Mouse (Mus musculus) cerebellum, postnatal 36 days (tissue): ENCODE results near the gene Zfp57.
"Not testable (repeated sequence)": the region's sequence is repeated elsewhere in the genome, so short reads cannot be mapped to it uniquely, and the experiment has no call there.

ENCODE experiments used
- DNase-seq, 2 experiments: peaks; one replicate each; pipeline ENCODE4 v3.0.0; 2021 to 2022; ENCODE audit warnings: mixed read lengths in 2 of 2

The Zfp57 gene

DNA sequence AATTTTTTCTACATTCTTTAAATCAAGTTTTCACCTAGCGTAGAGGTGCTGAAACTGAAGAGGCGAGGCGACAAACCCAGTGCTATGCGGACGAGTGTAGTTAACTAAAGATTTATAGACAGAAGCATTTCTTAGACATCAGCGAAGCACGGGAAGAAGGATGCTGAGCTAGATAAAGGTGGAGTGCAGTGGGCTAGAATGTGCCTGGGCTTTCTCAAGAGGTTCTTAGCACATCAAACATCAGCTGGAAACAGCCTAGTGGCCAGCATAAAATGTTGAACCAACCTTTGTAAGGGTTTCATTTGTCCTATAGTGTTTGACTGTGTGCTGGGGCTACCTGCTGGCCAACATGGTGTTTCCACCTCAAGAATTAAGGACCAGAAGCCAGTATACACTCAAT, at the start of gene Zfp57:
Zfp57 (plus strand) TSS at position 301 of the 400 bp plus-strand sequence.
- DNase-seq = no peak

DNA sequence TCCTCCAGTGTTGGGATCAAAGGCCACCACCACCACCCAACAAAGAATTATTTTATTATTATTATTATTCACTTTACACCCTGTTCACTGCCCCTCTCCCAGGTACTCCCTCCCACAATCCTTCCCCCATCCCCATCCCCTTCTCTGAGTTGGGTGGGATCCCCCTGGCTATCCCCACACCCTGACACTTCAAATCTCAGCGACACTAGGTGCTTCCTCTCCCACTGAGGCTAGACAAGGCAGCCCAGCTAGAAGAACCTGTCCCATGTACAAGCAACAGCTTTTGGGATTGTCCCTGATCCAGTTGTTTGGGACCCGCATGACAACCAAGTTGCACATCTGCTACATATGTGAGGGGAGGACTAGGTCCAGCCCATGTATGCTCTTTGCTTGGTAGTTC, 48.3 kb upstream of the Zfp57 start:
- no peak for DNase-seq

DNA sequence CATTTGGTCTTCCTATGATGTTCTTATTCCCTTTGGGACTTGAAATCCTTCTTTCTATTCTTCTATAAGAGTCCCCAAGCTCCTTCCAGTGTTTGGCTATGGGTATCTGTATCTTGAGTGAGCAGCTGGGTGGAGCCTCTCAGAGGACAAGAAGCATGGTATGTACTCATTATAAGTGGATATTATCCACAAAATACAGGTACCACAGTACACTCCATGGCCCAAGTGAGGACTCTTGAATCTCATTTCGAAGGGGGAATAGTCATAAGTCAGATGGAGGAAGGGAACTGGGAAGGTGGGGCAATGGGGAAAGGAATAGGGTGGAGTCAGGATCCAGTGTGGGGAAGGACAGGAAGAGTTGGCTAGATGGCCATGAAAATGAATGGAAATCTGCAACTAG, 47.9 kb upstream of the Zfp57 start:
- no peak for DNase-seq

DNA sequence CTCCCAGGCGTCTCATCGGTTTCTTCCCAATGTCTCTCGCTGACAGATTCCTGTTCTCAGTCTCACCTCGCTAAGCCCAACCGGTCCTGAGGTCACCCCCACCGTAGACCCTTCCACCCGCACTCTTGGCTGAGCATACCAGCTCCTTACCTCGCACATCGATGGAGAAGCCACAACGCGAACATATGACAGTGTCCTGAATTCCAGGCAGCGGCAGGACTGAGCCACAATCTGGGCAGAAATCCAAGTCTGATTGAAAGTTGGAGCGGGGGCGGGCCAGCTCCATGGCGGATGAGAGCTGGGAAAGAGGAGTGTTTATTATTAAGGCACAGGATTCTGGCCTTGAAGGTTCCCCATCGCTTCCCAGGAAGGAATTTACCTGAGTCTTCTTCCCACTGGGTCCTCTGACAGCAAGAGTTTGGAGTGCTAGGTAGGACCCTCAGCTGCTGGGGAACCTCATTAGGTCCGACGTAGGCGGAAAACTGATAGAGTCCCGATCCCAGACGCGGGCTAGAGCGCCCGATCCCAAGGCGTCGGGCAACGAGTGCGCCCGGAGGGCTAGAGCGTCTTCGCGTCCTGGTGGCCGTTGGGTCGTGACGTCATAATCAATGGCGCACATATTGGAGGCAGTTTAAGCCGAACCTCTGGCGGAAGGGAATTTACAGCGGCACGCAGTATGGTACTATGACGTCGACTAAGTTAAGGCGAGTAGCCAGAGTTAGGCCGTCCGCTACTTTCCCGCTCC, 42.8 kb upstream of the Zfp57 start, which contains the start of the genes Znrd1 and Znrd1as:
Znrd1 (minus strand) TSS at position 561 of the 745 bp plus-strand sequence.
Znrd1as (plus strand) TSS at position 594 of the 745 bp plus-strand sequence.
- peak; percentile 93 to 94 for DNase-seq

DNA sequence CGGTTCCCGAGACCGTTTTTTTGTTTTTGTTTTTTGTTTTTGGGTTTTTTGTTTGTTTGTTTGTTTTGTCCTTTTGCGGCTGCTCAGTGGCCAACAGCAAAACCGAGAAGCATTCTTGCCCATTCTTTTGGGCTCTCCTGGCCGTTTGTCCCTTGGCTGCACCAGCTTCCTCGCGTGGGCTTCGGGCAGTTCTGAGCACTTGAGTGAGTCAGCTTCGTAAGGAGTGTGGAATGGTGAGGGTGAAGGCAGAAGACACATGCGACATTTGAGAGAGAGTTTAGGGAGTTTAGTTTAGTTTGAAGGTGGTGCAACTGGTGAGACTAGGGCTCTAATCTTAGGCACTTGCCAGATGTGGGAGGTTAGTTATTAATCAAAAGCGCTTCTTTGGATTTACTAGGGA, 42.1 kb upstream of the Zfp57 start:
- DNase-seq = peak in 1 of 2 experiments; percentile 6

DNA sequence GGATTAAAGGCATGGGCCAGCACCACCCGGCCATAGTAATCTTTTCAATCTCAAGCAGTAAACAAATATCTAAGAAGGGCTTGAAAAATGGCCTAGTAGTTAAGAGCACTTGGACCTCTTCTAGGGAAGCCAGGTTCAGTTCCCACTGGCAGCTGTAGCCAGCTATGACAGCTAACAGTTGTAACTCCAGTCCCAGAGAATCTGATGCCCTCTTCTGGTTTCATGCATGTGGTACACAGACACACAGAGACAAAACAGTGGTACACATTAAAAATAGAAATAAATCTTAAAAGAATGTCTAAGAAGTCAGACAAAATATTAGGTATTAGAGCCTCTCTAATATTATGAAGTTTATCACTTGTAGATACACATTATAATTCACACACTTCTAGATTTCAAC, 39.8 kb upstream of the Zfp57 start:
- DNase-seq = no peak

DNA sequence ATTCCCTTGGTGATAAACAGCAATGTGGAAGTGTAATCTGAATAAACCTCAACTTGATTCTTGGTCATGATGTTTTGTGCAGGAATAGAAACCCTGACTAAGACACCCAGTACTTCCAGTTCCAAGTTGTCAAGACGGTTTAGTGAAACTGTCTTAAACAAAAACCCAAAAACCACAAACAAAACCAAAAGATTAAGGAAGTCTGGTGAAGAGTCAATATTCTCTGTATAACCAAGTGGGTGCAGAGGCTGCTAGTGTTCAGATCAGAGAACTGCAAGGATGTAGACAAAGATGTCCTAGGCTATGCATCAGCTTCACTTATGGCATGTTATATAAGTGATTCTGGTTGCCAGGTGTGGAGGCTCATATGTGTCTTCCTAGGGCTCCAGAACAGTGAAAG, 34.1 kb upstream of the Zfp57 start:
- no peak for DNase-seq

DNA sequence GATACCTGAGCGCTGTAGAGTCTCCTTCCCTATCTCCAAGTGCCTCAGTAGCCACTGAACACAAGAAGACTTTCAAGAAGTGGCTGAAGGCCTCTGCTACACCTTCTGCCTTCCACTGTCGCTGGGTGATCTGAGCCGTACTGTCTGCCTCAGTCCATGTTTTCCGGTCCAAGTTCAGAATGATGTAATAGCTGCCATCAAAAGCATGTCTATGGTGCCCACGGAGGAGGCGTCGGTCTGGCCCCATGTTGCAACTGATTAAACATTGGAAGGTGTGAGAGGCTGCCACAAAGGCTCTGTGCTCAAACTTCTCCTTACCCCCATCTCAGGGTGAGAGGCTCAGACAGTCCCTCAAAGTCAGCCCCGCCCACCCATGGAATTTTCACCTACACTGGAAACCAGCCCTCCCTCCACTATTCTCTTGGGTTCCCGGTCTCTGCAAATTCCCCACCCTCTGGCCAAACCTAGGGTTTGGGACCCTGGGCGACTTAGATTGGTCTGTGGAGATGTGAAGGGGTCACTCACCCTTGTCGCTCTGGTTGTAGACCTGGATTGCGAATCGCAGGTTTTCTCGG, 30.6 kb upstream of the Zfp57 start:
- DNase-seq = no peak

DNA sequence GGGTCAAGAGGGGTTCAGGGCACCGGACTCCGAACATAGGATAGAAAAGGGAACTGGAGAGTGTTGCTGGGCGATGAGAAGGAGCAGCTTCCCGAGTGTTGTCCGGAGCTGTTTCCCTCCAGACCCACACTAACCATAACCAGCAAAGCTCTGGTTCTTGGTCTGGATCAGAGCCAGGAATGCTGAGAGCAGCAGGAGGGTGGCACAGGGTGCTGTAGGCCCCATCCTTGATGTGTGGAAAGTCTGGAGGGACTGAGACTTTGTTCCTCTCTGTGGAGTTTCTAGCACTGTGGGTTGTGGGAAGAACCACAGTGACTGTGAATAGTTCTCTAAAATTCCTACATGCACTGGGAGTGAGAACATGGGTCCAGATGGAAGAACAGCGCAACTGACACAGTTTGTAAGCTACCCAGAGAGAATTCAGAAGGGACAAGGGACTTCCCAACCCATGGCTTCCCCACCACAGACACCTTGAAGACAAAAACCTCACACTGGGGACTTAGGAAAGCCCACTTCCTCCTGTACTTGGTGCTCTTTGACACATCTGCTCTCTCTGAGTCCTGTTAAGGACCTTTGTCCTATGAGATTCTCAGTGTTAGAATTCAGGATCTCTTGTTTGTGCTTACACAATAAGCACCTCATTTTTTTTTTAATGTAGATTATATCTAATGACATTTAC, 29.7 kb upstream of the Zfp57 start:
- no peak for DNase-seq

DNA sequence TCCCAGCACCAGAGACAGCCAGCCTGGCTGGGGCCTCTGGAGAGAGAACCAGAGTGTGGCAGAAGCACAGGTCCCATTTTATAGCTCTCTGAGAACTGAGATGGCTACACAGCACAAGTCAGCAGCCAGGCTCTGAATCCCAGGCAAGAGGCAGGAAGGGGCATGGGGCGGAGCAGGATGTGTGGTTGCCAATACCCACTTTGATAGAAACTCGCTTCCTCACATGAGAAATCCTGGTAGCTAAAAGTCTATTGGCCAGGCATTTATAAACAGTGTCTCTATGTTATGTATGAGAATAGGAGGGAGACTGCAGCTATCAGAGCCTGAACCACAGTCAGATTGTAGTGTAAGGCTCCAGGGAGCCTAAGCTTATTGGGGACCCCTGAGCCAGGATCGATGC, 28.2 kb upstream of the Zfp57 start:
- no peak for DNase-seq

DNA sequence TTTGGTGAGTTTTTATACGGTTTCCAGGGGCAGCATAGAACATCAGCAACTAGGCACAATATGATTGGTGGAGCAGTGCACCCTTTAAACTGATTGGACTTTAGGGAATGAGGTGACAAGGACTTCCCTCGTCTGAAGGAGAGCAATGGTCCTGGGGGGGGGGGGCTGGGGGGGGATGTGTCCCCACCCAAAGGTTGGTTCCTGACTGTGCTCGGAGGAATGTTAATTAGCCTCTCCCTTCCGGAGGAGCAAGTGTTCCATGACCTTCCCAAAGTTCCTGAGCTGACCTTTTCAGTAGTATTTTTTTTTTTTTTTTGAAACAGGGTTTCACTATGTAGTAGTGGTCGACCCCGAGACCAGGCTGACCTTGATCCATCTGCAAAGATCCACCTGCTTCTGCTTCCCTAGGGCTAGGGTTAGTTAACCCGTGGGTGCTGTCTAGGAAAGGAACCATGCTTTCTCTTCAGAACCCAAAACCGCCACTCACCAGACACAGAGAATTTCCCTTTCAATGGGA, 27.6 kb upstream of the Zfp57 start:
- DNase-seq = no peak

DNA sequence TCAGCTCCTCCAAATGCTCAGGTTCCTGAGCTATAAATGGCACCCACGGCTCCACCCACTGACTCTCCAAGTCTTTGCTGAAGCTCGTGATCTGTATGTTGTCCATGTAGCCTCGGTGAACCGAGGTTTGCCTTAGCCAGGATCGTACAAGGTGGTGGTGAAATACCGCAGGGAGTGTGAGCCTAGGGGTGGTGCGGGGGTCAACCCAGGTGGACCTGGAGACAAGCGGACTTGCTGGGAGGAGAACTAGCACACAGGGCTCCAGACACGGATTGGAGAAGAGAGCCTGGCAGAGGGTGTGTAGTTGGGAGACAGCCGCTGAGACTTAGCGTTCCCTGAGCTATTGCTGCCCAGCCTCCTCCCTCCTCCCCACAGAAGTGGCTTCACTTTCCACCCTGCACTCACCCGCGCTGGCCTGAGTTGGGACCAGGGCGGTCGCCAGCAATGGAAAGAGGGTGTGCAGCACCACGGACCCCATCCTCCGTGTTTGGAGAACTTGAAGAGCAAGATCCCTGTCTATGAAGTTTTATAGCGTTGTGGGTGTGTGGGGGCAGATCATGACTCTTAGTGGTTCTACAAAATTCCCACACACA, 19.6 kb upstream of the Zfp57 start, which contains the start of gene 2410137M14Rik:
2410137M14Rik (minus strand) TSS at position 17 of the 593 bp plus-strand sequence.
- no peak for DNase-seq

DNA sequence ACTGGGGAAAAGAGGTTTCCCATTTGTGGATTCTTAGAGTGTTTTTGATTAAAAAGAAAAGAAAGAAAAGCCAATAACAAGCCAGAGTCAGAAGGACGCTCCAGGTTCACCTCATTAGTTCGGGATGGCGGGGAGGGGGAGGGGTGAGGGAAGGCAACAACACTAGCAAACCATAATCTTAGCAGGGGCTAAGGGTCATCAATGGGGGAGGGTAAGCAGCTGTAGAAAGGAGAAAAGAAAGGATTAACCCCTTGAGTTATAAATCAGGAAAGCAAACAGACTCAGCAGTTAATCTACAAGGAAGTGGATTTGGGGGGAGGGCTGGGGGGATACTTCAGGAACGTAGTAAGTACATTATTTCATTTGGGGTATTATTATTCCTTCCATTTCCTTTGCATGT, 19.1 kb upstream of the Zfp57 start:
- no peak for DNase-seq

DNA sequence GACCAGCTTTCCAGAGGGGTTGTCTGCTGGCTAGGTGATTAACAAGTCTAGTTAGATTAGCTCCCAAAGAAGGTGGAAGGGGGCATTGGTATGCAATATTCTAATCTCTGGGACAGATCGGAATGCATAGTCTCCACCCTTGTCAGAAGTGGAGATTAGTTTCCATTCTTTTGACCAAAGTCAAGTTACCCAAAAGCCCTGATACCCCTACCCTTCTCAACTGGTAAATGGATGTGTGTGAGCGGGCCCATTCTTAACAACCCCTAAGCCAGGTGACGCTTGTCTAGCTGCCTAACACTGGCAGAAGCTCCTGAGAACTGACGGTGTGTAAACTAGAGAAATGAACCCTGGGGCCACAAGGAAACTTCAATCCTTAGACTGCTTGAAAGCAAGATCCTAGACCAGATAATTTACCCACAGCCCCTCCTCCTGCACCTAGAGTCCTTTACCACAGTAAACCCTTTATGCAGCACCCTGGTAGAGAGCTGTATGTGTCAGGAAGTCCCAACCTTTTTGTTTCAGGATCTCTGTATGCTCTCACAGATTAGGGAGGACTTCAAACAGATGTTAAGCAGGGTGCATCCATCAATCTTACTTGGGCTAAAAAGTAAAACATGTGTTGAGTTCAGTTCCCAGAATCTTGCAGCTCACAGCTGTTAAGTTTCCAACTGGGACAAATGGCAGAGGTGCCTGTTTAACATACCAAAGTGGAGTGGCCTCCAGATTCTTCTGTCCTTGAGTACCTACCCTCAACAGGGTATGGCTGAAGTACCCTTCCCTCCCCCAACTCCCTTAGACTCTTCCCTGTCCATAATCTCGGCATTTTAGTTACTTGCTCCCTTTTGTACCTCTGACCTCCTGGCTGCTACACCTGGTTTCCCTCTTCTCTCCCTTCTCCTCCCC, 18.5 kb upstream of the Zfp57 start:
- DNase-seq = no peak

DNA sequence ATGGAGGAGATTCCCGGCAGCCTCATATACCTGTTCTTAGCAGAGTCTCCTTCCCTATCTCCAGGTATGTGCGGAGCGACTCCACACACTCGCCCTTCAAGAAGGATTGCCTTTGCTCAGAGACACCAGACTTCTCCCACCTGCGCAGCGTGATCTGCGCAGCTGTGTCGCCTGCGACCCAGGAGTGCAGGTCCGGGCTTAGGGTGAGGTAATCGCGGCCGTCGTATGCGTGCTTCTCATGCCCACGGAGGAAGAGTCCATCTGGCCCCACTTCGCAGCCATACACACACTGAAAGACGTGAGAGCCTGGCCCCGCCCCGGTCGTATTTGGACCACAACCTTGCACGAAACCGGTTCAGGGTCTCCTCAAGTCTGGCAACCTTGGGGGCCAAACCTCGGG, 12.5 kb upstream of the Zfp57 start:
- DNase-seq = no peak

DNA sequence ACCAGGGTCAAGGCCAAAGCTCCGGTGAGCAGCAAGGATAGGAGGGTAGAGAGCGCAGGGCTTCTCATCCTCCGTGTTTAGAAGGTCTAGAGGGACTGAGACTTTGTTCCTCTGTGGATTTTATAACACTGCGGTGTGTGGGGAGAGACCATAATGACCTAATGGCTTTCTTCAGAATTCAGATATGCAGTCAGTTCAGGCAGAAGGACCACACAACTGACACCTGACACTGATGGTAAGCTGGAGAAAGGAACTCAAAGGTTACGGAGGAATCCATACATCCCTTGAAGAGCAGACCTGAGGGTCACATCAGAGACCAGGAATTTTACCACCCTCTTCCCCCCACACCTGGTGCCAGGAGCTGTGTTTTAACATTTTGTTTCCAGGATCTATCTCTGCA, 11.5 kb upstream of the Zfp57 start, which contains the start of gene H2-M5:
H2-M5 (minus strand) TSS at position 101 of the 400 bp plus-strand sequence.
- no peak for DNase-seq

DNA sequence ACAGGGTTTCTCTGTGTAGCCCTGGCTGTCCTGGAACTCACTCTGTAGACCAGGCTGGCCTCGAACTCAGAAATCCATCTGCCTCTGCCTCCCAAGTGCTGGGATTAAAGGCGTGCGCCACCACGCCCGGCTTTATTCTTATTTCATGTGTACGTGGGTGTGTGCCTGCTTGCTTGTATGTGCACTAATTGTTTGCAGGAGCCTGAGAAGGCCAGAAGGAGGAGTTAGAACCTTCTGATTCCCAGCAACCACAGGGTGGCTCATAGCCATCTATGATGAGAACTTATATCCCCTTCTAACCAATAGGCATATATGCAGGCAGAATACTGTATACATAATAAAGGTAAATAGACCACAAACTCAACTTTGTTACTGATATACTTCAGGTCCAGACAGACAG, 10.3 kb upstream of the Zfp57 start:
- DNase-seq = not testable (repeated sequence)

DNA sequence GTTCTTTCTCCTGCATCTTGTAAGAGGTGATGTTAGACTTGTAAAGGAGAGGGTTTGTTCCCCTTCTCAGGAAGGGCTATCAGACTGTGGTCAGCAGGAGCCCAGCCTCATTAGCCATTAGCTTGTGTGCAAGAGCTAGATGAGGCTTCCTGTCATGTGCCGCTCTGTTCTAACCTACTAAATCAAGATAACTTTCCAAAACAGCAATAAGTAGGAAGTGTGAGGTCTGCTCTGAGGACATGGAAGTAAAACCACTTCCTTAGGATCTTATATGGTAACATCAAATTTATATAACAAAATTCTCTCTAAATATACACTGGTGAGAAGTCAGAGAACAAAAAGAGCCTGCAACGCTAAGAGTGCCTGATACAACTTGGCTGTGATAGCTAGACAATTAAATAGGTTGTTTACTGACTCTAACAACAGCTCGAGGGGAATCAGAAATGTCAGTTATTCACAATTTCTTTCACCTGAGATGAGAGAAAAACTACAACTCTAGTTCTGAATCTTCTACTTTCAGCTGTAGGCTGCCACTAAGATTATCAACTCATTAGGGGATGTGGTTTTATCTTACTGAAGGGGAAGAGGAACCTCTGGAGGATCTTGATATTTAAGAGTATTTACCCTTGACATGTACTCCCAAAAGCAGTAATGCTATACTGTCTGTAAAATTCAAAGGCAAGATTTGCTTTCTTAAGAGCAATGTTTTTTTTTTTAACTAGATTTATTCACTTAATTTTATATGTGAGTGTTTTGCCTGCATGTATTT, 8.4 kb upstream of the Zfp57 start:
- DNase-seq = no peak

DNA sequence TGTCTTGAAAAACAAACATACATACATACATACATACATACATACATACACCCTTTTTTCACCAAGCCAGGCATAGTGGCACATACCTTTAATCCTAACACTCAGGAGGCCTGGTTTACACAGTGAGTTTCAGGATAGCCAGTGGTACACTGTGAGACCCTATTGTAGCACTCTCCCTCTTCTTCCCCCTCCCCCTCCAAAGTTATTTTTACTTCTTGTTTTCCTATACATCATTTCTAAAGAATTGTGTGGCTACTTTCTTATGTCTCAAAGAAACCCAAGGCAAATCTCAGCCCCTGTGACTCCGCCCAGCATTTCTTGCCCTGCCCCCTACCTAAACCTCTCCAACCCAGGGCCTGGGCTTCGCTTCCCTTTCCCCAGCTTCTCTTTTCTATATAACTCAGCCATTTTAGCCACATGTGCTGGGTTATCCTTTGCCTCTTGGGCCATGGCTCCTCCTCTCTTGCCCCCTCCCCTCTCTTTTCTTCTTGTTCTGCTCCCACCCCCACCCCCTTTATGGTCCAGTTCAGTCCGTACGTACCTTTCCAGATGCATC, 7.1 kb upstream of the Zfp57 start:
- DNase-seq = no peak

DNA sequence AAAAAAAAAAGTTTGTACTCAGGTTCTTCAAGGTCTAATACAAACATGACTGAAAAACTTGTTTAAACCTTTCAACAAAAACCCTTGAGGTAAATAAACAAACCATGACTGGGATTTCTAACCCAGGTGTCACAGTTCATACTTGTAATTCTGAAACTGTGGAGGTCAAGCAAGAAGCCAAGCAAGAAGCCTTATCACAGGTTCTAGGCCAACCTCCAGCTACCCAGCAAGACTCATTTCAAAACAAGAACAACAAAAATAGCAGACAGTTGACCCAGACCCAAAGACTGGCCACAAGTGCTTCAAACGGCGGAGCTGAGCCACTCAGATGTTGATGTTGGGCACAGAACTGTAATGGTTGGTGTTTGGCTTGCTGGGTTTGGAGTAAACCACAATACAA, 6.4 kb upstream of the Zfp57 start:
- DNase-seq = no peak

DNA sequence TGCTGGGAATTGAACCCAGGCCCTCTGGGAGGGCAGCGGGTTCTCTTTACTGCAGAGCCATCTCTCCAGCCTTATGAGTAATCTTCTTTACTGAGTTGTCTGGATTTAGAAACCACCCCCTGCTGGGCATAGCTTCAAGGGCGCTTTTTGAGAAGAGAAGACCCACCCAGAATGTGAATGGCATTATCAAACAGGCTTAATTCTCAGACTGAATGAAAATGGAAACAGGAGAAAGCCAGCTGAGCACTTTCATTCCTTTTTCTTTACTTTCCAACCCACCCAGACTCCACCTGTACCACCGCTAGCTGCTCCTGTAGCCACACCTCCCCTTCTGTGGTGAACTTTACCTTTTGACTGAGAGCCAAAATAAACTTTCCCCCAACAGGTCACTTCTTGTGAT, 5.5 kb upstream of the Zfp57 start:
- DNase-seq = no peak
